Mouse (Mus musculus): ENCODE measurements around the gene Ism2. TPM values are rescaled to one million over a fixed set of nuclear protein-coding genes. Genes with fewer than 3 reads are reported as not detected.

The Ism2 gene
- 0.62 and 1.1 TPM in 2 replicates for polyA plus RNA-seq (2015; fragmentation: Nextera tagmentation; extraction: Ambion mirVana)

GRCm38 (mm10) chr12:87299657-87300440 lies at the start of gene Ism2:
Gene Ism2, minus strand, starts transcription at chr12:87299705.
- Histone ChIP-seq H3K9ac (replicated peaks; ENCODE audit: low read depth, low read length) (peak within 1 kb of the TSS; percentile 73), H3K36me3 (ENCODE audit: control insufficient read depth, insufficient read depth) (no peaks in the 10 kb centered on the region), H3K4me2 (ENCODE audit: low read length) (peak within 1 kb of the TSS; percentile 95), H3K9me3 (ENCODE audit: control insufficient read depth, low read length) (no peaks in the 10 kb centered on the region), H3K4me3 (replicated peaks; ENCODE audit: low read length) (peak within 1 kb of the TSS; percentile 73), H3K27ac (ENCODE audit: low read length) (no peak within 1 kb of the TSS), H3K4me1 (replicated peaks; ENCODE audit: control insufficient read depth, insufficient read depth, low read length) (peaks cover 16% of the 10 kb centered on the region), H3K27me3 (replicated peaks; ENCODE audit: control insufficient read depth, insufficient read depth, low read length) (peaks cover 7% of the 10 kb centered on the region)
- WGBS: under 1% methylated on average over 61 of the region's 86 CpGs
- ATAC-seq: peak; percentile 76

- Histone ChIP-seq H3K4me1 (replicated peaks; ENCODE audit: control insufficient read depth, insufficient read depth, low read length) (no peaks in the 10 kb centered on the region), H3K9me3 (ENCODE audit: control insufficient read depth, low read length) (no peaks in the 10 kb centered on the region), H3K9ac (replicated peaks; ENCODE audit: low read depth, low read length) (no peak overlapping the region), H3K27me3 (replicated peaks; ENCODE audit: control insufficient read depth, insufficient read depth, low read length) (no peaks in the 10 kb centered on the region), H3K4me2 (ENCODE audit: low read length) (no peak overlapping the region), H3K4me3 (replicated peaks; ENCODE audit: low read length) (no peak overlapping the region), H3K36me3 (ENCODE audit: control insufficient read depth, insufficient read depth) (peaks cover 5% of the 10 kb centered on the region), H3K27ac (ENCODE audit: low read length) (no peak overlapping the region)
- no peak for ATAC-seq
- WGBS: 75% methylated on average over 2 of the region's 2 CpGs
These were observed 48.5 kb upstream of the Ism2 start for GRCm38 (mm10) chr12:87348029-87348428.

GRCm38 (mm10) chr12:87347511-87347910 lies 48.0 kb upstream of the Ism2 start:
- no peaks in the 10 kb centered on the region for H3K4me1 ChIP-seq (replicated peaks; ENCODE audit: control insufficient read depth, insufficient read depth, low read length)
- peaks cover 5% of the 10 kb centered on the region for H3K36me3 ChIP-seq (ENCODE audit: control insufficient read depth, insufficient read depth)
- no peaks in the 10 kb centered on the region for H3K27me3 ChIP-seq (replicated peaks; ENCODE audit: control insufficient read depth, insufficient read depth, low read length)
- H3K4me3 ChIP-seq (replicated peaks; ENCODE audit: low read length): no peak overlapping the region
- H3K9ac ChIP-seq (replicated peaks; ENCODE audit: low read depth, low read length): no peak overlapping the region
- H3K9me3 ChIP-seq (ENCODE audit: control insufficient read depth, low read length): no peaks in the 10 kb centered on the region
- 91% methylated on average over 2 of the region's 2 CpGs for WGBS
- H3K4me2 ChIP-seq (ENCODE audit: low read length): no peak overlapping the region
- ATAC-seq: no peak
- no peak overlapping the region for H3K27ac ChIP-seq (ENCODE audit: low read length)

GRCm38 (mm10) chr12:87343084-87343605 lies 43.6 kb upstream of the Ism2 start:
- Histone ChIP-seq H3K9ac (replicated peaks; ENCODE audit: low read depth, low read length) (no peak overlapping the region), H3K4me1 (replicated peaks; ENCODE audit: control insufficient read depth, insufficient read depth, low read length) (no peaks in the 10 kb centered on the region), H3K27me3 (replicated peaks; ENCODE audit: control insufficient read depth, insufficient read depth, low read length) (no peaks in the 10 kb centered on the region), H3K4me2 (ENCODE audit: low read length) (no peak overlapping the region), H3K9me3 (ENCODE audit: control insufficient read depth, low read length) (no peaks in the 10 kb centered on the region), H3K36me3 (ENCODE audit: control insufficient read depth, insufficient read depth) (peaks cover 5% of the 10 kb centered on the region), H3K27ac (ENCODE audit: low read length) (no peak overlapping the region), H3K4me3 (replicated peaks; ENCODE audit: low read length) (no peak overlapping the region)
- no peak for ATAC-seq

GRCm38 (mm10) chr12:87338082-87338481 lies 38.6 kb upstream of the Ism2 start:
- no peaks in the 10 kb centered on the region for H3K4me1 ChIP-seq (replicated peaks; ENCODE audit: control insufficient read depth, insufficient read depth, low read length)
- no peaks in the 10 kb centered on the region for H3K9me3 ChIP-seq (ENCODE audit: control insufficient read depth, low read length)
- no peak overlapping the region for H3K4me2 ChIP-seq (ENCODE audit: low read length)
- no peak overlapping the region for H3K4me3 ChIP-seq (replicated peaks; ENCODE audit: low read length)
- no peaks in the 10 kb centered on the region for H3K27me3 ChIP-seq (replicated peaks; ENCODE audit: control insufficient read depth, insufficient read depth, low read length)
- 93% methylated on average over 4 of the region's 4 CpGs for WGBS
- no peaks in the 10 kb centered on the region for H3K36me3 ChIP-seq (ENCODE audit: control insufficient read depth, insufficient read depth)
- H3K9ac ChIP-seq (replicated peaks; ENCODE audit: low read depth, low read length): no peak overlapping the region
- H3K27ac ChIP-seq (ENCODE audit: low read length): no peak overlapping the region
- no peak for ATAC-seq

GRCm38 (mm10) chr12:87334886-87335285 lies 35.4 kb upstream of the Ism2 start:
- 18% methylated on average over 2 of the region's 2 CpGs for WGBS
- H3K4me1 ChIP-seq (replicated peaks; ENCODE audit: control insufficient read depth, insufficient read depth, low read length): peaks cover 9% of the 10 kb centered on the region
- H3K4me2 ChIP-seq (ENCODE audit: low read length): no peak overlapping the region
- no peak overlapping the region for H3K4me3 ChIP-seq (replicated peaks; ENCODE audit: low read length)
- H3K9me3 ChIP-seq (ENCODE audit: control insufficient read depth, low read length): no peaks in the 10 kb centered on the region
- no peak for ATAC-seq
- no peaks in the 10 kb centered on the region for H3K36me3 ChIP-seq (ENCODE audit: control insufficient read depth, insufficient read depth)
- no peak overlapping the region for H3K27ac ChIP-seq (ENCODE audit: low read length)
- no peak overlapping the region for H3K9ac ChIP-seq (replicated peaks; ENCODE audit: low read depth, low read length)
- no peaks in the 10 kb centered on the region for H3K27me3 ChIP-seq (replicated peaks; ENCODE audit: control insufficient read depth, insufficient read depth, low read length)

GRCm38 (mm10) chr12:87333794-87334193 lies 34.3 kb upstream of the Ism2 start:
- Histone ChIP-seq H3K4me3 (replicated peaks; ENCODE audit: low read length) (no peak overlapping the region), H3K27ac (ENCODE audit: low read length) (no peak overlapping the region), H3K9ac (replicated peaks; ENCODE audit: low read depth, low read length) (no peak overlapping the region), H3K27me3 (replicated peaks; ENCODE audit: control insufficient read depth, insufficient read depth, low read length) (no peaks in the 10 kb centered on the region), H3K9me3 (ENCODE audit: control insufficient read depth, low read length) (no peaks in the 10 kb centered on the region), H3K4me1 (replicated peaks; ENCODE audit: control insufficient read depth, insufficient read depth, low read length) (peaks cover 9% of the 10 kb centered on the region), H3K36me3 (ENCODE audit: control insufficient read depth, insufficient read depth) (no peaks in the 10 kb centered on the region), H3K4me2 (ENCODE audit: low read length) (no peak overlapping the region)
- no peak for ATAC-seq

GRCm38 (mm10) chr12:87332511-87332910 lies 33.0 kb upstream of the Ism2 start:
- WGBS: 75% methylated on average over 4 of the region's 4 CpGs
- Histone ChIP-seq H3K9ac (replicated peaks; ENCODE audit: low read depth, low read length) (no peak overlapping the region), H3K27me3 (replicated peaks; ENCODE audit: control insufficient read depth, insufficient read depth, low read length) (no peaks in the 10 kb centered on the region), H3K4me1 (replicated peaks; ENCODE audit: control insufficient read depth, insufficient read depth, low read length) (peaks cover 13% of the 10 kb centered on the region), H3K27ac (ENCODE audit: low read length) (no peak overlapping the region), H3K4me2 (ENCODE audit: low read length) (no peak overlapping the region), H3K4me3 (replicated peaks; ENCODE audit: low read length) (no peak overlapping the region), H3K36me3 (ENCODE audit: control insufficient read depth, insufficient read depth) (no peaks in the 10 kb centered on the region), H3K9me3 (ENCODE audit: control insufficient read depth, low read length) (no peaks in the 10 kb centered on the region)
- no peak for ATAC-seq

- no peaks in the 10 kb centered on the region for H3K36me3 ChIP-seq (ENCODE audit: control insufficient read depth, insufficient read depth)
- no peak for ATAC-seq
- WGBS: 28% methylated on average over 5 of the region's 5 CpGs
These were observed 32.4 kb upstream of the Ism2 start for GRCm38 (mm10) chr12:87331908-87332307.

More at GRCm38 (mm10) chr12:87331908-87332307, 32.4 kb upstream of the Ism2 start:
- no peak overlapping the region for H3K4me3 ChIP-seq (replicated peaks; ENCODE audit: low read length)
- peaks cover 13% of the 10 kb centered on the region for H3K4me1 ChIP-seq (replicated peaks; ENCODE audit: control insufficient read depth, insufficient read depth, low read length)
- no peak overlapping the region for H3K4me2 ChIP-seq (ENCODE audit: low read length)
- H3K27ac ChIP-seq (ENCODE audit: low read length): no peak overlapping the region
- H3K9me3 ChIP-seq (ENCODE audit: control insufficient read depth, low read length): no peaks in the 10 kb centered on the region
- H3K9ac ChIP-seq (replicated peaks; ENCODE audit: low read depth, low read length): no peak overlapping the region
- no peaks in the 10 kb centered on the region for H3K27me3 ChIP-seq (replicated peaks; ENCODE audit: control insufficient read depth, insufficient read depth, low read length)

Measured in forebrain, embryonic 16.5 days (tissue).